Mouse (Mus musculus) colon, adult 2 months (tissue): ENCODE data around the gene Cby1. TPM values are rescaled to one million over a fixed set of nuclear protein-coding genes. Genes with fewer than 3 reads are reported as not detected.

Source experiments
- polyA plus RNA-seq: library from polyadenylated mRNA; depleted of rRNA; stranded (reverse); fragments of >200 nt; gene quantifications from 2 replicates; pipeline ENCODE4 v1.2.3, GENCODE M21; 2012; rRNA removed

Gene Cby1
- polyA plus RNA-seq: 8.7 and 9.6 TPM in 2 replicates

GRCm38 (mm10) chr15:79658531-79659375 lies at the start of gene Cby1, which contains the start of gene Fam227a:
Gene Cby1, plus strand, starts transcription at chr15:79659199.
Gene Fam227a, minus strand, starts transcription at chr15:79658956.

GRCm38 (mm10) chr15:79670249-79670971 lies 11.4 kb downstream of the Cby1 start, which contains the start of gene Tomm22:
Gene Tomm22, plus strand, starts transcription at chr15:79670861.

GRCm38 (mm10) chr15:79687646-79688267 lies 28.8 kb downstream of the Cby1 start, which contains the start of gene Josd1:
Gene Josd1, minus strand, starts transcription at chr15:79687919.

GRCm38 (mm10) chr15:79690426-79691022 lies 31.5 kb downstream of the Cby1 start, which contains the start of gene Gtpbp1:
Gene Gtpbp1, plus strand, starts transcription at chr15:79690845.

Other genes starting within 250 kb of the Cby1 start
- gene Csnk1e, start 203.6 kb upstream of the Cby1 start, polyA plus RNA-seq: 33.1 and 37.6 TPM in 2 replicates
- gene Kcnj4, start 154.0 kb upstream of the Cby1 start, polyA plus RNA-seq: not detected in 2 replicates
- gene Kdelr3, start 142.8 kb upstream of the Cby1 start, polyA plus RNA-seq: 33.4 and 44.5 TPM in 2 replicates
- 137 and 181 TPM in 2 replicates for gene Ddx17, start 112.5 kb upstream of the Cby1 start, polyA plus RNA-seq
- gene Dmc1, start 54.1 kb upstream of the Cby1 start, polyA plus RNA-seq: 0.05 TPM in 1 of 2 replicates, not detected in the other
- gene Fam227a, start 243 bp upstream of the Cby1 start, polyA plus RNA-seq: 0.43 and 0.61 TPM in 2 replicates
- gene Tomm22, start 11.7 kb downstream of the Cby1 start, polyA plus RNA-seq: 26.9 and 31.4 TPM in 2 replicates
- gene Josd1, start 28.7 kb downstream of the Cby1 start, polyA plus RNA-seq: 24.1 and 32.1 TPM in 2 replicates
- gene Gtpbp1, start 31.6 kb downstream of the Cby1 start, polyA plus RNA-seq: 35.0 and 38.2 TPM in 2 replicates
- gene Sun2, start 83.3 kb downstream of the Cby1 start, polyA plus RNA-seq: 63.5 and 69.7 TPM in 2 replicates
- gene Dnal4, start 118.7 kb downstream of the Cby1 start, polyA plus RNA-seq: 30.5 and 47.3 TPM in 2 replicates
- gene Nptxr, start 145.6 kb downstream of the Cby1 start, polyA plus RNA-seq: 2.3 and 2.6 TPM in 2 replicates
- gene Npcd, start 175.0 kb downstream of the Cby1 start, polyA plus RNA-seq: 3.5 TPM in 1 of 2 replicates, not detected in the other
- 36.0 and 41.6 TPM in 2 replicates for gene Cbx6, start 175.5 kb downstream of the Cby1 start, polyA plus RNA-seq
- gene Apobec3, start 232.5 kb downstream of the Cby1 start, polyA plus RNA-seq: 17.2 and 22.7 TPM in 2 replicates